Mouse (Mus musculus) heart, postnatal 4 days (tissue): ENCODE results near the gene Srrm4. TPM values are rescaled to one million over a fixed set of nuclear protein-coding genes. Genes with fewer than 3 reads are reported as not detected.

ENCODE experiments used
- DNase-seq: peaks from one replicate; pipeline ENCODE4 v3.0.0; 2021
- total RNA-seq, 2 experiments: library from RNA; stranded (reverse); gene quantifications; 2 replicates each; pipeline ENCODE4 v1.2.3; 2021

Srrm4 gene
- total RNA-seq, 2 experiments from 2014 or later: 1.8 to 3.5 TPM

DNA sequence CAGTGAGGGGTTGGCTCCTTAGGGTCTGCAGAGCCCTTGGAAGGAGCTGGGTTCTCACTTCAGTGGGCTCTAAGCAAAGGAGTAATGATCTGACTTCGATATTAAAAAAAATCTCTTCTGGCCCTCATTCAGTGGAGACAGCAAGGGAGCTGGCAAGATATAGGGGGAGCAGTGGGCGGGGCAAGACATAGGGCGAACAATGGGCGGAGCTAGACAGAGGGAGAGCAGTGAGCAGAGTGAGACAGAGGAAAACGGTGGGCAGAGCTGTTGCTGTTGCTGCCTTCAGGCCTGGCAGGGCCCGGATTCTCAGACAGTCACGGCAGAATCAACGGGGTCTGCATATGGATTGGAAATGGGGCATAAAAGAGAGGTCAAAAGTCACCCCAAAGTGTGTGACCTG lies 102.0 kb downstream of the Srrm4 start:
- DNase-seq: no peak

DNA sequence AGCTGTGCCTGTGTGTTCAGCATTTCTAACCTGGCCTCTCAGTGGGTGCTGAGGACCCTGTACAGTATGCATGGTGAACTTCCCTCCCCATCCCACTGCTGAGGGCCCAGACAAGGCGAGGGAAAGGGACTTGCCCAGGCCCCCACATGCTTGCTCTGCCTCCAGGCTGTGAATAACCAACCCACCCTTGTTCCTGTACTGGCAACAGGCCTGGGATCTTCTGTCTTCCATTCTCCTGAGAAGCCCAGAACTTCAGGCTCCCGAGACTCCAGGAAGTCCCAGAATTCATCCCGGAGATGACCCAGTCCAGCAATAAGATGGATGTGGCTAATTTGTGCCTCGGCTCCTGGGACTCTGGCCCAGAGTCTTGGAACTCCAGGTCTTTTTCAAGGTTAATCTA lies 105.5 kb downstream of the Srrm4 start:
- DNase-seq: no peak

DNA sequence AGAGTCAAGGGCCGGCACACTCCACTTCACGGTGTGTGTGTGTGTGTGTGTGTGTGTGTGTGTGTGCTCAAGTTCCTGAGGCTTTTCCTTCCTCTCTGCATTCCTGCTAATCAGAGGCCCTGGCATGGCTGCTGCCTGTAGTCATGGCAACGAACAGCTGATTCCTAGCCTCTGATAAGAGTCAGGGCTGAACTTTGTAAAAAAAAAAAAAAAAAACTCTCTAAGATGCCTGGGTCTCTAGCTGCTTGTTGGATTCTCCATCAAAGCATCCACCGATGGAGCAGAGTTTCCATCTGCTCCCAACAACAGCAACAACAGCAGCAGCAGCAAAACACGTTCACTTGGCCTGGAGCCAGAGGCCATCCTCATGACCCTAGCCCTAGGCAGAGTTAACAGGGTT lies 106.5 kb downstream of the Srrm4 start:
- peak; percentile 64 for DNase-seq

DNA sequence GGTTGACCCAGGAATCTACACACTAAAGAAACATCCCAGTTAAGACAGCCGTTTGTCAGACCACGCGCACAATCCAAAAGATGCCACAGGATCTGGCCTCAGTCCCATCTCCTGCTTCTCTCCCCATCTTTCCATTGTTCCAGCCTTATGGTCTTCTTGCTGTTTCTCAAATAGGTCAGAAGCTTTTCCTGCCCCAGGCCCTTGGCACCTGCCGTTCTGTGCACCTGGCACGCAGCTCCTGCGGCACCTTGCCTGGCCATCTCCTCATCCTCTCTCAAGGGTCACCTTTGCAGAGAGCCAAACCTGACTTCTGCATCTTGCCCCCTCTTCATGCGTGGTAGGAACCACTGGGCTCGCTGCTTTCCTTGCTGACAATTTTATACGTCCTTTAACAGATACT lies 107.4 kb downstream of the Srrm4 start:
- DNase-seq: no peak

DNA sequence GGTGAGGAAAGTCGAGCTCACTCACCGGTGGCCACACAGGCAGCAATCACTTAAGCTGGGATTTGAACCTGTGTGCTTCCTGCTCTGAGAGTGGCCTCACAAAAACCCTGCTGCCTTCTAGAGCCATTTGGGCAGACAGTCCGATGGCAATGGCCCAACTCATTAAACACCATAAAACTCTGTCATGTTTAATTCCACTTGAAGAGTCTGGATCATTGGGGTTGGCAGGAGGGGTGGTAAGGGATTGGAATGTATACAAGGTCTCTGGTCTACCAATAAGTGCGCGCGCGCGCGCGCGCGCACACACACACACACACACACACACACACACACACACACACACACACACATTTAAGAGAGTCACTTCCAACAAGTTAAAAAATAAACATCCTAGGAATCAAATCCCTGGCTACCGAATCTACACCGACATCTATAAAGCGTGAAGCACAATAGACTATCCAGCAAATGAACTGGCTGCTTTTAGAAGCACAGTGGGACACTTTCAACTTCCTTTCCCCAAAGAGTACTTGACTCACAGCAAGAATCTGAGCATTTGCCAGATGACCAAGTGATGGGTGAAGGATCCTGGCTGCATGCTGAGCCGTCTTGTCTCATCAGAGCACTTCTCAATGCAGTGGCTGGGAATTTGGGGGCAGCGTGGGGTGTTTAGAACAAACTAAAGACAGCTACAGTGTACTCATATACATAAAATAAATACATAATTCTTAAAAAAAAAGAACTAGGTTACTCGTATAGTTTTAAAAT lies 112.8 kb downstream of the Srrm4 start:
- no peak for DNase-seq

DNA sequence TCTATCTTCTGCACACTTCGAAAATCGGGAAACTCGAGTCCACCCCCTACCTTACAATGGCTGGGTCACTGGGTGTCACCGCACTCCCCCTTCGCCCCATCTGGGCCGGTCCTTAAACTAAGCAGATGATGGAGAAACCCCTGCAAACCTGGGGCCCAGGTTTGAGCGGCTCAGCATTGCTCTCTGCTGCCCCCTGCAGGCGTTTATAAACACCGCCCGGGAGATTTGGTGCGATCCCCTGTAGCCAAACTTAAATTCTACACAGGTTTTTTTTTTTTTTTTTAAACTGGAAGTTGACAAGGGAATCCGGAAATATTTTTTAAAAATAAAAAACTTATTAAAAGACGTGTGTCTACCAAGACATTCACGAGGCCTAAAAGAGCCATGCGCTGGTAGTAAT lies 115.6 kb downstream of the Srrm4 start:
- peak; percentile 60 for DNase-seq

DNA sequence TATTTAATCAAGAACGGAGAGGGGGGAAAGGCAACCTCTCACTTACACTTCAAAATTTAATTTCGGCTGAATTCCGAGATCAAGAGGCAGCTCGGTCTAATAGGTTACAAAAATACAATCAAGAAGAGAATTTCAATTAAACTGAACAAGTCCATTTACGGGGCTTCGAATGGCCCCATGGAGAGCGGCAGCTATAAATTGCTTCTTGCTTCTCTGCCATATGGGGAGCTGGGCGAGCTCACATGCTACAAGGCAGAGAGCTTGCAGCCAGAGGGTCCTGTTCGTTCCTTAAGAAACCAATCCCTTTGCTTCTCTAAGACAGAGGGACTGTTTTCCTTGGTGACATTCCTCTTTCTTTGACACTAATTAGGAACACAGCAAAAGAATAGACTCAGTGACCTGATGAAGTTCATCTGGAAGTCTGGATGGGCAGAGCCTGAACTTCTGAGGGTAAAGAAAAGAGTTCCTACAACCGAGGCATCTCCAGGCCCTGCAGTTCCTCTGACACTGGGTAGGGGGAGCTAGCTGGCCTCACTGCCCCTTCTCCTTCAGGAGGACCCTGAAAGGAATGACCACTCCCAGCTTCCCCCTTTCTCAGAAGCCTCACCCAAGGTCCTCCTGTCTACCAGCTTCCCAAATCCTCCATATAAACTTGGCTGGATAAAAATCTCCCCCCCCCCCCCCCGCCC lies 130.1 kb downstream of the Srrm4 start:
- DNase-seq: no peak

DNA sequence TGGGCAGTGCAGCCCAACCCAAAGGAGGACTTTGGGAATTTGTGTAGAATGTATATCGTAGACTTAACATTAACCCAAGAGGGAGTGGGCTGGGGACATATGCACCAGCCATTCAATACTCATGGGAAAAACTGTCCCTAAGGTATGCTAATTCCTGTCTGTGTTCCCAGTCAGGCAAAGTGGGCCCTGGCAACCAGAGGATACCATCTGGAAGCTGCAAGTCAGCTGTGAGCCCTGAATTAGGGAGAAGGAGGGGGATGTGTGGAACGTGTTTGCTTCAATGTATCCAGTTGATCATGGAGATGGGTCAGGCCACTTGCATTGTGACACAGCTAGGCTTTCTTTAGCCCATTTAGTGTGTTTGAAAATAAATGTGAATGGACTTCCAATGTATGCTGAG lies 131.6 kb downstream of the Srrm4 start:
- DNase-seq: no peak

DNA sequence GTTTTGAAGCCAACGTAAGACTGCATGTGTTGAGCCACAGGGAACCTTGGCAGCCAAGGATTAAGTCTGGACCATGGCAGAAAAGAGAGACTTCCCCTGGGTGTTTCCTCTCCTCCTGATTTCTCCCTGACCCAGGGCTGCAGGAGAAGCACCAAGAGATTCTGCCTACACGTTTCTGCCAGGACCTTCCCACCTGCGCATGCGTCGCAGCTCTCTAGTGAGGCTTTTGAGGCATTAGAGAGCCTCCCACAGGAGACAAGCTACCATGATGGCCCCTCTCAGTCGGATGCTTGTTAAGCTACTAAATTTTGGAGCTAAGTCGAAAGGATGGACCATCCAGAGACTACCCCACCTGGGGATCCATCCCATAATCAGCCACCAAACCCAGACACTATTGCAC lies 133.8 kb downstream of the Srrm4 start:
- DNase-seq: no peak

DNA sequence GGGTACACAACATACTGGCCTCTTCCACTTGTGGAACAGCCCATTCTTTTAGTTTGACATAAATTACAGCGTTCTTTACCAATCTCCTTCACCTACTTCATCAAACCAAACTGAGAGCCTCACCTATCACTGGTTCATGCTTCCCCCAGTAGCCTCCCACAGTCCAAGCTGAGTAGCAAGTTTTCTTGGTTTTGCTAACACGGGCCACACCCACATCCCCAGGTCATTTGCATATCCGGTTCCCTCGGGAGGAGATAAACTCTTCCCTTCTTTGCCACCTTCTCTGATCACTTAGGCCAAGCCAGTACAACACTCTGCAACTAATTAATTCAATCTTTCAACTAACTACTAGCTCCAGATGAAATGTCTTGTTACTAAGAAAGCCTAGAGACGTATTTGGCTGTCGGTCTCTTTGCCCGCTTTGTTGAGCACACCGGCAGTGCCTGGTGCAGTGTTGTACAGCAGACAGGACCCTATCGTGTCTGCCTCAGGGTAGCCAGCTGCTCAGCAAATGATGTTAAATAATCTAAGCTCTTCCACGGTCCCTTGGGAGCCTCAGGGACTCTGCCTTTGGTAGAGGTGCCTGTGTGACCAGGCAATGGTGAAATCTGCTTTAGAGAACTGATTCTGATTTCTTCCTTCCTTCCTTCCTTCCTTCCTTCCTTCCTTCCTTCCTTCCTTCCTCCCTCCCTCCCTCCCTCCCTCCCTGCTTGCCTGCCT lies 134.7 kb downstream of the Srrm4 start:
- no peak for DNase-seq

DNA sequence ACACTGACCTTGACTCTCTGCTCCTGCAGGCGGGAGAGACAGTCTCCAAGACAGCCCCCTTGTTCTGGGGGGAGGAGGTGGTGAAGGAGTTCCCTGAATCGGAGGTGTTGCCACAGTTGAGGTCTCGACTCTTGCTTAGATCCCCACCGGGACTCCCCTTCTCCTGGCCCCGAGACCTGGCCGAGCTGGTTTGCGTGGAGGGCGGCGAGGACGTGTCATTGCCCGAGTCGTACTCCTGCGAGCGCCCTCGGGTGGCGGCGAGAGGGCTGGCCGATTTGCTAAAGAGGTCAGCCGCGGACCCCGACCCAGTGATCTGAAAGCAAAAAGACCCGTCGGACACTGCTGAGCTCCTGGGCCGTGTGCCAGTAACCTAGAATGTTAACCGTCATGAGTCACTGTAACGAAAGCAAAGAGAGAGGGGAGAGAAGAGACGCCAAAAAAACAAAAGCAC lies 138.2 kb downstream of the Srrm4 start:
- DNase-seq: peak; percentile 83

DNA sequence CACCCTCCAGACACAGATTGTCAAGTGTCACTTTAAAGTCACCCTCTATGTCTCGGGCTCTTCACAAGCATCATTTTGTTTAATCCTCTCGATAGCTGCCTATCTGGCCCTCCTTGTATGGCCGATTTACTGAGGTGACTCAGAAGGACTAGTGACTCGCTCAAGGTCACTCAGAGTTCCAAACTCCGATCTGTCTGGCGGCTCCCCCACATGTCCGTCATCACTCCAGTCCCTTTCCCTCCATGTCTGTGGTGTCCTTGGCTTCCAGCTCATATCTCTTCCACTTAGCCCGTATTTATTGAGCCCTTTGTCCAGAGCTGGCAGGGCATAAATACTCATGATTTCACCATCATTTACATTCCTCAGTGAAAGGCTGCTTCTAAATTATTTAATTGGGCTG lies 140.7 kb downstream of the Srrm4 start:
- DNase-seq: peak; percentile 35

DNA sequence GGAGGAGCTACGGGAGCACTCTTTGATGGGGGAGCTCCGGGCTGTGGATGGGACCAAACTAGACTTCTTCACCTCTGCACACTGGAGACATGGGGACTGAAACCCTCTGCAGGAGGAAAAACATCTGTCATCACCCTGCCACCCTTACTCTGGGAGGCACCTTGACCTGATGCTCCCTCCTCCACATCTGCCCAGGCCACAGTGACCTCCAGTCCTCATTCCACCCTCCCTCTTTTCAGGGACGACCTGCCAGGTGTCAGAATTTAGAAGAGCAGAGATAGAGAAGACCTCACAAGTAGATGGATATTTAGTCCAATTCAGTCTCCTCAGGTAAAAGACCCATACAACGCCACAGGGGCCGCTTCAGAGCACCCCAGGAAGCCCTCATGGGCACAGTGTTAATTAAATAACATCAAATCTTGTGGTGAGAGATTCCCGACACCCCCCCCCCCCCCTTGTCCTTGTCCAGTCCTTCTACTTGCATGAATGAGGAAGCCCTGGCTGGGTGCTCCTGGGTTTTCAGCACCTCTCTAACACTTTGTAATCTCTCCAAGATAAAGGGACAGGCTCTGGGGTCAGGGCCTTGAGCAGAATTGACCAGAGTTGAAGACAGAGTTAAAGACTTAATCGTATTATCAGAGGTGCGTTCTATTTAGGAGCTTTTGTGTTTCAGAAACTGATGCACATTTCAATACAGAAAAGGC lies 141.9 kb downstream of the Srrm4 start:
- DNase-seq: no peak

DNA sequence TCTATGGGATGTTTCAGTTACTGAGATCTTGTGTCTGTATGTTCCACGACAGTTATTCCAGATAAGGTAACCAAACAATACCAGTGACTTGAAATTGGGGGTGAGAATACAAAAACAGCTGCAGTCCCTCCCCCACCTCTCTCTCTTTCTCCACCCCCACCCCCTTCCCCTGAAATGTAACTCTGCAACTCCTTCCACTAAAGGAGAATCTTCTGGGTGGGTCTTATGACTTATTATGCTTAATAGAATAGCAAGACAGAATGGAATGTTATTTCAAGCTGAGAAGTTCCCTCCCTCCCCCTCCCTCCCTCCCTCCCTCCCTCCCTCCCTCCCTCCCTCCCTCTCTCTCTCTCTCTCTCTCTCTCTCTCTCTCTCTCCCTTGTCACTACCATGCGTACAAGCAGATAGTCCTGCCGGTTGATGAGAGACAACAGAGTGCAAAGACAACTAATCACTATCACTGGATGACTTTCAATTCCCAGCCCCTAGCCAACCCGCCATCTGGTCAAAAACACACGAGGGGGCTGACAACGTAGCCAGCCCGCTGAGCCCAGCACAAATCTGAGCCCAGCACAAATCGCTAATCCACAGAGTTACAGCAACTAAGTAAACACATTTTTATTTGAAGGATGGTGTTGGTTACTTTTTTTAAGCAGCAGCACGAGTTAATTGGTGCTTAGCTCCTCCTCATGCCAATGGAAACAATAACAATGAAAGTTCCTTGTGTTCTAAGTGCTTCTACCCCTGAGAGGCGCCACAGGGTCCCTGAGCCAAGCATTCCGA lies 143.0 kb downstream of the Srrm4 start:
- DNase-seq: no peak

DNA sequence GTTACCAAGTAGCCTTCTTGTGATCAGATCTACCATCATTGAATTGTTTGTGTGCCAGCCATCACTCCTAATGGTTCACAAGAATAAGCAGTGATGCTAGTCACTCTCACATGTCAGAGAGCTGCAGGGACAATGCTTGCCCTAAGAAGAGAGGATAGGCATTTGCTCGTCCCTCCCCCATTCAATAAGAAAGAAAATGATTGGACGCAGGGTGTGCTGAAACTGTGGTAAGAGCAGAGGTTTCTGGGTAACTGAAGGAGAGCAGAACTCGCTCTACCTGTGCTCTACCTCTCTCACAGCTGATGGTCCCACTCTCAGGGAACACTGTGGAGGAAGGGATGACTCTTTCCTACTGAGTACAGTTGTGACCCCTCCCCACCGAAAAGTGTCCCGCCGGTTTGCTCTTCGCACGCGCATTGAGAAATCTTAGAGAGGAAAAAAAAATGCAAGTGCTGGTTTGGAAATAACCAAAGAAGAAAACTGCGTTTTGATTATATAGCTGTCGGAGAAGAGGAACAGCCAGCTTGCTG lies 143.7 kb downstream of the Srrm4 start:
- no peak for DNase-seq

DNA sequence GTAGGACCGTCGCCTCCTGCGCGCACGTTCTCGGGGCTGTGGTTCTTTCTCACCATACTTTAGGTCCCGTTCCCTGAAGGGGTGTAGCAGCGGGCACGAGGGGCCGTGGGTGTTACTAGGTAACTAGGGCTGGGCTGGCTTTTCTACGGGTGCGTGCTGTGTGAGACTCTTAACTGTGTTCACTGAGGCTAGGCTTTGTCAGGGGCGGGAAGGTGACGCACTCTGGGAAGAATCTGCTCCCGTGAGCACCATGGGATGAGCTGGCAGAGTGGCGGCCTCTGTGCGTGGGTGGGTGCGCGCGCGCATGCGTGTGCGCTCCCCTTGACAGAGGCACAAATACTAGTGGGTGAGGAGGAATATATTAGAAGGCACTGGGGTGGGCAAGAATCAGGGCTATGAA lies 145.1 kb downstream of the Srrm4 start:
- DNase-seq: no peak

DNA sequence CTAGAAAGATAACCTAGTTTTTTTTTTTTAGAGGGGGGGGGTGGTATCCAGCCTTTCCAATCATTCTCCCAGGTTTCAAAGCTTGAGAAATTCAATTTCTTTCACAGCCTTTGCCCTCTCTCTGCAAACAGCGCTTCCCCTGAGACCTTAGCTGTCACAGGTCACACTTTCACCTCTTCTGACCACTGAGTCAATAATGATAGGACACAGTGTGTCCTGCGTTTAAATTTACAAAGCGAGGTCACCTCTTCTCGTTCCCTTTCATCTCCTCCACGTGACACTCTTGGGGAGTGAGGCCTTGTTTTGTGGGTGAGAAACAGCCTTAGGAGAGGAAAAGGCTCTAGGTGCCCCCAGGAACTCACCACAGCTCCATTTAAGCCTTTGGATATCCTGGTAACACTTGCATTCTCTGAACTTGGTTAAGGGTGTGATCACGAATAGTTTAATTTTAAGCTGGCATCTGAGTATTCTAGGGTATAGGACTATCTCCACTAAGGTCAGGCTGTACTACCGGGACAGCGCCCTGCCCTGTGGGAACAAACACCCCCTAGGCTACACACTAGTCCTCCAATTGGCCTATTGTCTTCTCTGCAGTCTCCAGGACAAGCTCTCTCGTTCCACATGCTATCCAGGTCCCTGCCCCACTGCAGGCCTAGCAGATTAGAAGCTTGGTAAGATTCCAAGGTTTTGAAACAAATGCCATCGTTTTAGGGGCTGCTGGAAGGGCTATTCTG lies 145.8 kb downstream of the Srrm4 start:
- DNase-seq: no peak

DNA sequence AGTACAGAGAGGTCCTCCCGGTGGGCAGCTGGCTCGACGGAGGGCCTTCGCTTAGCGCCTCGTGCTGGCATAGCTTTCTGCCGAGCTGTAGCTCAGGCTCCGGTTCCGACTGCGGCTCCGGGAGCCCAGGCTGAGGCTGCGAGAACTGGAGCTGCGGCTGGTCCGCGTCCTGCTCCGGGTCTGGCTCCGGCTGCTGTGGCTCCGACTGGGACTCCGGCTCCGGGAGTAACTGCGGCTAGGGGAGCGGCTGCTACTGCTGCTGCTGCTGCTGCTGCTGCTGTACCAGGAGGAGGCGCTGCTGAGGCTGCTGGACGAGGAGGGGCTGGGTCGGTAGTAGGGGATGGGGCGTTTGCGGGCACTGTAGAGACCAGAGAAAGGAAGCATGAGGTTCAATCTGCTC lies 147.1 kb downstream of the Srrm4 start:
- DNase-seq: peak; percentile 33

DNA sequence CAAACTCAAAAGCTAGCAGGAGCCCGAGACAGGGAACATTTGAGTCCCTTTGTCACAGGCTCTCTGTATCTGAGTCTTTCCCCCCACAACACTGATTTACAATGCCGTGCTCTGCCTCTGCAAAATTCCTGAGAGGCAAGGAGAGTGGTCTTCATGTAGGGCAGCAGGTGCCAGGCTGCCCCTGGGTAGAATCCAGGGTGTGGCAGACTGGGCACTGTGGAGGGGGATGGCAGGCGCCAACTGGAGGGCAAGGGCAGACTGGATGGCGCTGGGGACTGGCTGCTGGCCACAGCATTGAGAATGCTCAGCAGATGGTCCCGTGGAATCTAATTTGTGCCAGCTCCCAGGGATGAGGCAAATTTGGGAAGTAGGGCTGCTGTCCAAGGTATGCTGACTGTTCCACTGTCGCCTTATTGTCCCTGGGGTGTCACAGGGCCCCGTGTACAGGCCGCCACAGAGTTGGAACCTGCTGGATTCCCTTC lies 148.1 kb downstream of the Srrm4 start:
- DNase-seq: peak; percentile 49

DNA sequence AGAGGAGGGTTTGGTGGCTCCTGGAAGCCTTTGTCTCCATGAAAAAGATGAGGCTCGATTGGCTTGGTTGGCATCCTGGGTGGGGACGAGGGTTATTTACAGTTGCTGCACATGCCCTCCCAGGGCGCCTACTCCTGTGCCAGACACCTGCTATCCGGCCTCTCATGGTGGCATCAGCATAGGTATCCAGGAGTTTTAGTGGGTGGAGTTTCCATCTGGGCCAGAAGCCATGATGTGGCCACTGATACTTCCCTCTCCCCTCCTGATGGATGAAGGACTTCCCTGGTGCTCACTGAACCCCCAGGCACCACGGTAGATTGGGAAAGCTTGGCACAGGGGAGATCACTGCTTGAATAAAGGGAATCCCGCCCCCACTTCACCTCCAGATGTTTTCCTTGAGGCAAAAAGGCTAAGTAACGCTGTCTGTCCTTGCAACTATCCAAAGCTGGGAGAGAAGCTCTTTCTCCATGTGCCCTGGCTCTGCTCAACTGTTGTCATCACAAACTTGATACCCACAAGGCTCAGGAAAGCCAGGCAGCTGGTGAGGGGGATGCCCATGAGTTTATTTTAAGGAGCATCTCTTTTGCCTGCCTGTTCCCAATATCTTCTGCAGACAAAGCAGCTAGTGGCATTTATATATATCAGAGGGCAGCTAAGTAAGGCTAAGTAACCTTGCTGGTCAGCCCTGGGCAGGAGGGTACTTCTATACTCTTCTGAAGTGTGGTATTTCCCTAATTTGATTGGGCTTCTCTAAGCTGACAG lies 148.7 kb downstream of the Srrm4 start:
- no peak for DNase-seq
